Mouse (Mus musculus) ES-E14 (cell line): ENCODE data around the gene Tmem59l.

Experiments
- HCFC1 ChIP-seq: IDR thresholded peaks from 2 replicates; pipeline ENCODE4 v1.6.1; 2012; ENCODE audit warnings: low read length, inconsistent platforms, borderline replicate concordance; ENCODE audit not compliant: insufficient read depth
- ZNF384 ChIP-seq: IDR thresholded peaks from 2 replicates; pipeline ENCODE4 v1.6.1; 2012; ENCODE audit warnings: low read depth, low read length, inconsistent platforms

GRCm38 (mm10) chr8:70468733-70469132 is 18.4 kb downstream of the Tmem59l start:
- TF ChIP-seq HCFC1: no peak
- no peak for TF ChIP-seq ZNF384
